Mouse (Mus musculus): ENCODE data around the gene Bach2. TPM values are rescaled to one million over a fixed set of nuclear protein-coding genes. Genes with fewer than 3 reads are reported as not detected.

Gene Bach2
- polyA plus RNA-seq, 1 experiment from 2014 or later: 4.8 TPM

GRCm38 (mm10) chr4:32281306-32281705, 42.7 kb downstream of the Bach2 start:
- DNase-seq (ENCODE audit: low spot score) (no peak), ATAC-seq (replicated peaks; ENCODE audit: low FRiP score) (no peak)
- Histone ChIP-seq H3K4me2 (no peak overlapping the region), H3K36me3 (ENCODE audit: control insufficient read depth, insufficient read depth, low read length) (no peaks in the 10 kb centered on the region), H3K9me3 (ENCODE audit: control insufficient read depth, low read length) (no peaks in the 10 kb centered on the region), H3K27me3 (replicated peaks; ENCODE audit: control insufficient read depth, insufficient read depth, low read length) (no peaks in the 10 kb centered on the region), H3K4me3 (ENCODE audit: low read depth, low read length) (no peak overlapping the region), H3K4me1 (replicated peaks; ENCODE audit: control insufficient read depth, insufficient read depth, low read length) (no peaks in the 10 kb centered on the region), H3K27ac (ENCODE audit: low read depth, low read length) (no peak overlapping the region), H3K9ac (ENCODE audit: low read depth, low read length) (no peak overlapping the region)
- whole genome bisulfite sequencing: 80% methylated on average over 6 of the region's 6 CpGs

- DNase-seq (ENCODE audit: low spot score) (no peak), ATAC-seq (replicated peaks; ENCODE audit: low FRiP score) (no peak)
- 80% methylated on average over 8 of the region's 8 CpGs for WGBS
Observed at GRCm38 (mm10) chr4:32286405-32286804, 47.8 kb downstream of the Bach2 start.

DNA sequence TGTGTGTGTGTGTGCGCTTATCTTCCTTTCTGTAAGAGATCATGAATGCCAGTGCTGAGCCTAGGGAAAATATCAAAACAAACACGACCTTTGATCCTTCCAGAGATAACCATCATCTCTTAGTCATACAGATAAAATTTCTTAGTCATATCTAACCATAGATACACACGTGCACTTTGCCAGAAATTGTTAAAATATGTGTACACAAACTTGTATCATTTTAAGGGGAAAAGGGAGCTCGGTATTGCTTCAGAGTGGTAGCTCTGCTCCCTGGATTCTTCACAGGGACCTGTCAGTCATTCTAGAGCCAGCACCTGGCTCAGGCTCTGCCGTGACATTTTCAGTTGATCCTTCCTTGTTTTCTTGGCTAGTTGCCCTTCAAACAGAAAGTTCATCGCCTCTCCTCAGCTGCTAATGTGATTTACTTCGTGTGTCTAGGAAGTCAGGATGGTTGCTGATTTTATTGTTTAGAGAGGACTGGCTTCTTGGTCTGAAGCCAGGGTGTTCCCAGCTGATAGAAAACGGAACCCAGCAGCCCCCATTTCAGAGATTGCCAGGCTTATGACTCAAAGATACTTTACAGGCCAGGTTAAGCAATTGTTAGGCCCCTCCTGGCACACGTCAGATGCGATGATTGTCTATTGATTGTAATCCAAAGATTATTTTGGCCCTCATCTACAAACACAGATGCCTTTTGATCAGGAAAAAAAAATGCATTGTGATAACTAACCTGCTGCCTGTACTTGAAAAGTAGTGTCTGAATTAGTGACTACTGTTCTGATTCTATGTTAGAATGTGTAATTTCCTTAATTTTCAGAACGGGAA, 49.6 kb downstream of the Bach2 start:
- Histone ChIP-seq H3K27ac (ENCODE audit: low read depth, low read length) (no peak overlapping the region), H3K4me2 (no peak overlapping the region)

More at GRCm38 (mm10) chr4:32286405-32286804, 47.8 kb downstream of the Bach2 start:
- no peak overlapping the region for H3K4me3 ChIP-seq (ENCODE audit: low read depth, low read length)
- H3K27ac ChIP-seq (ENCODE audit: low read depth, low read length): no peak overlapping the region
- no peaks in the 10 kb centered on the region for H3K9me3 ChIP-seq (ENCODE audit: control insufficient read depth, low read length)
- H3K4me1 ChIP-seq (replicated peaks; ENCODE audit: control insufficient read depth, insufficient read depth, low read length): peaks cover 26% of the 10 kb centered on the region
- H3K4me2 ChIP-seq: no peak overlapping the region
- no peak overlapping the region for H3K9ac ChIP-seq (ENCODE audit: low read depth, low read length)
- H3K36me3 ChIP-seq (ENCODE audit: control insufficient read depth, insufficient read depth, low read length): no peaks in the 10 kb centered on the region
- no peaks in the 10 kb centered on the region for H3K27me3 ChIP-seq (replicated peaks; ENCODE audit: control insufficient read depth, insufficient read depth, low read length)

GRCm38 (mm10) chr4:32289845-32290244, 51.2 kb downstream of the Bach2 start:
- H3K4me3 ChIP-seq (ENCODE audit: low read depth, low read length): no peak overlapping the region
- H3K4me1 ChIP-seq (replicated peaks; ENCODE audit: control insufficient read depth, insufficient read depth, low read length): peaks cover 29% of the 10 kb centered on the region
- no peaks in the 10 kb centered on the region for H3K27me3 ChIP-seq (replicated peaks; ENCODE audit: control insufficient read depth, insufficient read depth, low read length)
- ATAC-seq (replicated peaks; ENCODE audit: low FRiP score): no peak
- no peak overlapping the region for H3K9ac ChIP-seq (ENCODE audit: low read depth, low read length)
- H3K9me3 ChIP-seq (ENCODE audit: control insufficient read depth, low read length): no peaks in the 10 kb centered on the region
- no peak for DNase-seq (ENCODE audit: low spot score)
- H3K36me3 ChIP-seq (ENCODE audit: control insufficient read depth, insufficient read depth, low read length): no peaks in the 10 kb centered on the region
- H3K4me2 ChIP-seq: no peak overlapping the region
- H3K27ac ChIP-seq (ENCODE audit: low read depth, low read length): no peak overlapping the region; the same call in 1 of the 2 replicates
- WGBS: 44% methylated on average over 6 of the region's 6 CpGs

More for the DNA sequence above, 49.6 kb downstream of the Bach2 start:
- DNase-seq (ENCODE audit: low spot score) (no peak), ATAC-seq (replicated peaks; ENCODE audit: low FRiP score) (no peak)
- H3K9me3 ChIP-seq (ENCODE audit: control insufficient read depth, low read length): no peaks in the 10 kb centered on the region
- H3K4me1 ChIP-seq (replicated peaks; ENCODE audit: control insufficient read depth, insufficient read depth, low read length): peaks cover 29% of the 10 kb centered on the region
- WGBS: 33% methylated on average over 11 of the region's 11 CpGs
- no peak overlapping the region for H3K9ac ChIP-seq (ENCODE audit: low read depth, low read length)
- no peaks in the 10 kb centered on the region for H3K27me3 ChIP-seq (replicated peaks; ENCODE audit: control insufficient read depth, insufficient read depth, low read length)
- no peaks in the 10 kb centered on the region for H3K36me3 ChIP-seq (ENCODE audit: control insufficient read depth, insufficient read depth, low read length)
- H3K4me3 ChIP-seq (ENCODE audit: low read depth, low read length): no peak overlapping the region

DNA sequence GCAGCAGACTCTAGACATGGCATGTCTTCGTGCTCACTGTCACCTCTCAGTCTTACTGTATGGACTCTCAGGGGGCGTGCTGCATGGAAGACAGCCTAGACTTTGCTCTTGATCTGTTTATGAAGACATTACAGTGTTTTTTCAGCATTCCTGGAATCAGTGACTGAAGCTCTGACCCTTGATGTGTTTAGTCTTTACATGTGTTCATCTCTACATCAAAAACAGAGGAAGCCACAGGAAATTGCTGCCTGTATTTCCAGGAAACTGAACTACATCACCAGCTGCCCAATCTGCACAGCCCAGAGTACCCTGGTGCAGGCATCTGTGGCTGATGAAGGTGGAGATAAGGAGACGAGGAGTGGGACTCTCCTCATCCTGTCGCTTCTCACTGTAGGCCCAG, 52.8 kb downstream of the Bach2 start:
- H3K4me3 ChIP-seq (ENCODE audit: low read depth, low read length): no peak overlapping the region
- H3K27ac ChIP-seq (ENCODE audit: low read depth, low read length): no peak overlapping the region
- H3K27me3 ChIP-seq (replicated peaks; ENCODE audit: control insufficient read depth, insufficient read depth, low read length): no peaks in the 10 kb centered on the region
- H3K36me3 ChIP-seq (ENCODE audit: control insufficient read depth, insufficient read depth, low read length): no peaks in the 10 kb centered on the region
- H3K9me3 ChIP-seq (ENCODE audit: control insufficient read depth, low read length): no peaks in the 10 kb centered on the region
- H3K4me1 ChIP-seq (replicated peaks; ENCODE audit: control insufficient read depth, insufficient read depth, low read length): peaks cover 29% of the 10 kb centered on the region
- DNase-seq (ENCODE audit: low spot score): no peak
- WGBS: 44% methylated on average over 4 of the region's 4 CpGs
- no peak overlapping the region for H3K4me2 ChIP-seq
- peak; percentile 56; the same call in 1 of the 2 replicates for ATAC-seq (replicated peaks; ENCODE audit: low FRiP score)
- H3K9ac ChIP-seq (ENCODE audit: low read depth, low read length): no peak overlapping the region

- H3K27ac ChIP-seq (ENCODE audit: low read depth, low read length): no peak overlapping the region
- H3K36me3 ChIP-seq (ENCODE audit: control insufficient read depth, insufficient read depth, low read length): no peaks in the 10 kb centered on the region
- H3K9ac ChIP-seq (ENCODE audit: low read depth, low read length): no peak overlapping the region
- H3K4me2 ChIP-seq: no peak overlapping the region
- no peaks in the 10 kb centered on the region for H3K9me3 ChIP-seq (ENCODE audit: control insufficient read depth, low read length)
- no peaks in the 10 kb centered on the region for H3K27me3 ChIP-seq (replicated peaks; ENCODE audit: control insufficient read depth, insufficient read depth, low read length)
- ATAC-seq (replicated peaks; ENCODE audit: low FRiP score) (no peak), DNase-seq (ENCODE audit: low spot score) (no peak)
- H3K4me1 ChIP-seq (replicated peaks; ENCODE audit: control insufficient read depth, insufficient read depth, low read length): peaks cover 26% of the 10 kb centered on the region
- H3K4me3 ChIP-seq (ENCODE audit: low read depth, low read length): no peak overlapping the region
- 75% methylated on average over 7 of the region's 7 CpGs for WGBS
Observed at GRCm38 (mm10) chr4:32293686-32294265, 55.2 kb downstream of the Bach2 start.

DNA sequence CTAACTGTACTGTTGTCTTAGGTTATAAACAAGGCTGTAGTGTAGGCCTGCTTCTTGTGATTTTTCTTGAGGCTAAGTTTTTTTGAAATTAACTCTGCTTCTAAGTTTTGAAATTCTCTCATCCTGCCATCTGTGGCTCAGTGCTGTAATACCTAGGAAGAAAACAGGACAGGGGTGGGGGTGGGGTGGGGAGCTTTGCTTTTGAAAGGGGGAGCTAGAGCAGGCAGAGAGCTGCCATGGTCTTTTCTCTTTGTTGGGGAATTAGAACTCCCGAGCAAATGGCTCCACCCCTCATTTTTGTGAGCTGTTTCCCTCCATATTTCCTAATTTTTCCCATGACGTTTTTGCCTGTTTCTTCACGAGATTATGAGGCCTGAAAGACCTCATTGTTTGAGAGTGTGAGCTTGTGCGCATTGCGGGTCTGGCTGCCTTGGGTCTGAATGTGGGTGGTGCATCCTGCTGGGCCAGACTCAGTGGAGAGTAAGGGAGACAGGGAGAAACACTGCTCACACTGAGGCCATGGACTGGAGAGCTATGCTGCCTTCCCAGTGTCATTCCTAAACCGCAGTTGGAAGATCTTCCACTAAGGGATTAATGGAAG, 58.6 kb downstream of the Bach2 start:
- DNase-seq (ENCODE audit: low spot score) (no peak), ATAC-seq (replicated peaks; ENCODE audit: low FRiP score) (no peak)
- WGBS: 49% methylated on average over 6 of the region's 6 CpGs
- Histone ChIP-seq H3K27ac (ENCODE audit: low read depth, low read length) (no peak overlapping the region), H3K36me3 (ENCODE audit: control insufficient read depth, insufficient read depth, low read length) (no peaks in the 10 kb centered on the region), H3K4me2 (no peak overlapping the region), H3K4me1 (replicated peaks; ENCODE audit: control insufficient read depth, insufficient read depth, low read length) (peaks cover 13% of the 10 kb centered on the region), H3K4me3 (ENCODE audit: low read depth, low read length) (no peak overlapping the region), H3K9me3 (ENCODE audit: control insufficient read depth, low read length) (no peaks in the 10 kb centered on the region), H3K9ac (ENCODE audit: low read depth, low read length) (no peak overlapping the region), H3K27me3 (replicated peaks; ENCODE audit: control insufficient read depth, insufficient read depth, low read length) (no peaks in the 10 kb centered on the region)

GRCm38 (mm10) chr4:32299221-32299620, 60.6 kb downstream of the Bach2 start:
- Histone ChIP-seq H3K4me2 (no peak overlapping the region), H3K27ac (ENCODE audit: low read depth, low read length) (no peak overlapping the region), H3K9ac (ENCODE audit: low read depth, low read length) (no peak overlapping the region), H3K4me3 (ENCODE audit: low read depth, low read length) (no peak overlapping the region), H3K27me3 (replicated peaks; ENCODE audit: control insufficient read depth, insufficient read depth, low read length) (no peaks in the 10 kb centered on the region), H3K36me3 (ENCODE audit: control insufficient read depth, insufficient read depth, low read length) (no peaks in the 10 kb centered on the region), H3K9me3 (ENCODE audit: control insufficient read depth, low read length) (no peaks in the 10 kb centered on the region), H3K4me1 (replicated peaks; ENCODE audit: control insufficient read depth, insufficient read depth, low read length) (peaks cover 30% of the 10 kb centered on the region)
- 74% methylated on average over 3 of the region's 3 CpGs for WGBS
- ATAC-seq (replicated peaks; ENCODE audit: low FRiP score) (no peak), DNase-seq (ENCODE audit: low spot score) (no peak)

All from liver, embryonic 11.5 days (tissue).